Mouse (Mus musculus) kidney, adult 2 months (tissue): ENCODE data around the gene Alx3. TPM values are rescaled to one million over a fixed set of nuclear protein-coding genes. Genes with fewer than 3 reads are reported as not detected.
A peak's percentile ranks its signal among the peaks of the same experiment; 100 is the strongest.

Experiments
- DNase-seq: peaks from one replicate; pipeline ENCODE4 v3.0.0; 2021
- H3K27ac ChIP-seq: fragments of 200-500 bp; 2 replicates; pipeline ENCODE4 v1.5.1; 2012; ENCODE audit warnings: low read depth, low read length, control low read depth, inconsistent platforms; ENCODE audit not compliant: insufficient read depth
- H3K27me3 ChIP-seq: fragments of 200-500 bp; replicated peaks from 2 replicates; pipeline ENCODE4 v1.6.1; 2012; ENCODE audit warnings: mild to moderate bottlenecking, moderate library complexity, low read length, inconsistent platforms; ENCODE audit not compliant: control insufficient read depth, insufficient read depth
- H3K36me3 ChIP-seq: fragments of 200-500 bp; 2 replicates; pipeline ENCODE4 v1.6.1; 2012; ENCODE audit warnings: mild to moderate bottlenecking, moderate library complexity, low read length, inconsistent platforms; ENCODE audit not compliant: control insufficient read depth, insufficient read depth
- H3K4me1 ChIP-seq: fragments of 200-500 bp; 2 replicates; pipeline ENCODE4 v1.6.1; 2011; ENCODE audit warnings: low read length; ENCODE audit not compliant: control insufficient read depth, insufficient read depth
- H3K4me3 ChIP-seq: fragments of 200-500 bp; 2 replicates; pipeline ENCODE4 v1.5.1; 2011; ENCODE audit warnings: mild to moderate bottlenecking, low read depth, low read length, control low read depth; ENCODE audit not compliant: insufficient read depth
- CTCF ChIP-seq: fragments of 200-500 bp; conservative IDR thresholded peaks from 2 replicates; pipeline ENCODE4 v1.5.1; 2011; ENCODE audit warnings: low read depth, mild to moderate bottlenecking, control low read depth, low read length, moderate library complexity, mixed read lengths; ENCODE audit not compliant: insufficient read depth, insufficient read length
- POLR2A ChIP-seq: fragments of 200-500 bp; IDR thresholded peaks from one replicate; pipeline ENCODE4 v1.6.1; 2011; ENCODE audit warnings: low read depth, low read length, control low read depth
- WGBS: fragments of 180-500 bp; shearing (Covaris S2); methylation state at CpG from one replicate; pipeline ENCODE4 v1.1.7; 2018; 5-methylcytosine and 5-hydroxymethylcytosine counted together
- polyA plus RNA-seq: library from polyadenylated mRNA; depleted of rRNA; stranded (reverse); fragments of >200 nt; gene quantifications from 2 replicates; pipeline ENCODE4 v1.2.3, GENCODE M21; 2012

Gene Alx3
- polyA plus RNA-seq, 1 experiment = not detected

GRCm38 (mm10) chr3:107559183-107559582, 35.6 kb upstream of the Alx3 start:
- Histone ChIP-seq H3K36me3 (no peaks in the 10 kb centered on the region), H3K27me3 (no peaks in the 10 kb centered on the region), H3K4me3 (no peak overlapping the region), H3K27ac (no peak overlapping the region), H3K4me1 (no peaks in the 10 kb centered on the region)
- TF ChIP-seq CTCF (peak; percentile 98), POLR2A (no peak)
- peak; percentile 79 for DNase-seq
- 6% methylated on average over 3 of the region's 3 CpGs for WGBS

GRCm38 (mm10) chr3:107562104-107562503, 32.7 kb upstream of the Alx3 start:
- no peaks in the 10 kb centered on the region for H3K36me3 ChIP-seq
- TF ChIP-seq POLR2A (no peak), CTCF (no peak)
- H3K27ac ChIP-seq = no peak overlapping the region
- DNase-seq = no peak
- no peak overlapping the region for H3K4me3 ChIP-seq
- 56% methylated on average over 2 of the region's 2 CpGs for WGBS
- no peaks in the 10 kb centered on the region for H3K27me3 ChIP-seq
- H3K4me1 ChIP-seq = no peaks in the 10 kb centered on the region

GRCm38 (mm10) chr3:107562591-107562990, 32.2 kb upstream of the Alx3 start:
- Histone ChIP-seq H3K4me1 (no peaks in the 10 kb centered on the region), H3K27me3 (no peaks in the 10 kb centered on the region), H3K36me3 (no peaks in the 10 kb centered on the region), H3K27ac (no peak overlapping the region), H3K4me3 (no peak overlapping the region)
- DNase-seq = no peak
- TF ChIP-seq CTCF = no peak
- no peak for TF ChIP-seq POLR2A
- WGBS = 84% methylated on average over 4 of the region's 4 CpGs

GRCm38 (mm10) chr3:107563880-107564279, 31.0 kb upstream of the Alx3 start:
- WGBS = 76% methylated on average over 4 of the region's 4 CpGs
- DNase-seq = no peak
- H3K27ac ChIP-seq = no peak overlapping the region
- H3K4me1 ChIP-seq = no peaks in the 10 kb centered on the region
- H3K36me3 ChIP-seq = no peaks in the 10 kb centered on the region
- TF ChIP-seq POLR2A = no peak
- H3K27me3 ChIP-seq = no peaks in the 10 kb centered on the region
- no peak overlapping the region for H3K4me3 ChIP-seq

- Histone ChIP-seq H3K4me3 (no peak overlapping the region), H3K4me1 (no peaks in the 10 kb centered on the region), H3K27me3 (no peaks in the 10 kb centered on the region), H3K27ac (no peak overlapping the region), H3K36me3 (no peaks in the 10 kb centered on the region)
- DNase-seq = no peak
- no peak for TF ChIP-seq CTCF
- 47% methylated on average over 3 of the region's 3 CpGs for WGBS
These were observed 29.5 kb upstream of the Alx3 start for GRCm38 (mm10) chr3:107565331-107565730.

GRCm38 (mm10) chr3:107567766-107568165, 27.1 kb upstream of the Alx3 start:
- peak; percentile 39 for DNase-seq
- Histone ChIP-seq H3K27ac (no peak overlapping the region), H3K4me1 (no peaks in the 10 kb centered on the region), H3K27me3 (no peaks in the 10 kb centered on the region), H3K36me3 (no peaks in the 10 kb centered on the region), H3K4me3 (no peak overlapping the region)
- TF ChIP-seq POLR2A = no peak
- no peak for TF ChIP-seq CTCF
- 58% methylated on average over 7 of the region's 7 CpGs for whole genome bisulfite sequencing

- WGBS = 77% methylated on average over 4 of the region's 4 CpGs
- no peak for DNase-seq
- no peak for TF ChIP-seq CTCF
- no peak for TF ChIP-seq POLR2A
- no peaks in the 10 kb centered on the region for H3K27me3 ChIP-seq
- H3K36me3 ChIP-seq = no peaks in the 10 kb centered on the region
- no peaks in the 10 kb centered on the region for H3K4me1 ChIP-seq
- H3K4me3 ChIP-seq = no peak overlapping the region
- no peak overlapping the region for H3K27ac ChIP-seq
These were observed 26.1 kb upstream of the Alx3 start for GRCm38 (mm10) chr3:107568721-107569120.

GRCm38 (mm10) chr3:107571205-107571604, 23.6 kb upstream of the Alx3 start:
- Histone ChIP-seq H3K4me1 (no peaks in the 10 kb centered on the region), H3K36me3 (no peaks in the 10 kb centered on the region), H3K27me3 (no peaks in the 10 kb centered on the region), H3K27ac (no peak overlapping the region), H3K4me3 (no peak overlapping the region)
- no peak for DNase-seq
- 56% methylated on average over 2 of the region's 2 CpGs for WGBS
- TF ChIP-seq CTCF = peak; percentile 25; the same call in 1 of the 2 replicates
- no peak for TF ChIP-seq POLR2A
